Mouse (Mus musculus): ENCODE measurements at regions not wholly inside any gene's neighbourhood (a gene's known extent, or its start where the extent isn't known, plus 50 kb on each side); places are given as distances from the start of the nearest gene placed in this dataset.

DNA sequence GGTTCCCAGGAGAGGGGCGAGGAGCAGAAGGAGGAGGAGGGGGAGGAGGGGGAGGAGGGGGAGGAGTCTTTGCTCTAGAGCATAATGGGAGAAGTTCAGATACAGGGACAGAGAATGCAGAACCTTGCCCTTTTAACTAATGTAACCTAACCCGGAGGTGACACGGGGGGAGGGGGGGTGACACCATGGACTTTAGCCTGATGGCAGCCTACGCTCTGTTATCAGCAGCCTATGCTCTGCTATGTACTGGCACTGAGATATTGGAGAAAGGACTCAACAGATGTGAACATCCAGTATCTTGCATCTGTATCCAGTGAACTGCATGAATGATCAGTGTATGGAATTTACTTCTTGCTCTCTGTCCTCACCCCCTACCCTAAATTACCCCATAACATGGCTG, 77.7 kb upstream of the S1pr1 start:
- 73% methylated on average over 4 of the region's 4 CpGs for WGBS
- ATAC-seq (ENCODE audit: low FRiP score, low read depth): no peak; the same call in 1 of the 2 replicates
- no peaks in the 10 kb centered on the region for H3K36me3 ChIP-seq

DNA sequence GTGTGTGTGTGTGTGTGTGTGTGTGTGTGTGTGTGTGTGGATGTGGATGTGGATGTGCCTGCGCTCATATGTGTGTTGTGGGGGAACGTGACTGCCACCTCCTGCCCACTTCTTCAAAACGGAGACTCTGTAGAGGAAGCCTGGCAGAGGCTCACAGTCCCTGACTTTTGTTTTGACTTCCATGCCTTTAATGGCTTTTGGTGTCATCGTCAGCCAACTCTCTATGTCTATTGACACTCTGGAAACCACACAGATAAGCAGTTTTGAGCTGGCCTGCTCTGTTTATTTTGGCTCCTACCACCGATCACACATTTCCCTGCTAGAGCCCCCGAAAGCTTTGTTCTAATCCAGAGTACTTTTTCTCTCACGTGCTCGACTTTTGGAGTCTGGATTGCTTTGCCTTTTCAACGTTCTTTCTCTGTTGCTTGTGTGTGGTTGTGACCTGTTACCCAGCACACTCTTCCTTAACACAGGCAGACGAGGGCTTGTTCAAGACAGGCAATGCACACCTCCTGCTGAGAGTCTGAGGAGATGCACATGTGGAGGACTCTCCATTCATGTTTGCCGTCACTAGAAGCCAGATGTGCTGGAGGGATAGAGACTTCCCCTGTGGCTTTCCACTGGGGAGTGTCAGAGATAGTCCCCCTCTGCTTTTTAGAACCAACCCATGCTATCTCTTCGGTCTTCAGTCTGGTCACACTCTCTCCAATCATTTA, 78.6 kb upstream of the S1pr1 start:
- no peak for ATAC-seq (ENCODE audit: low FRiP score, low read depth)
- 58% methylated on average over 12 of the region's 12 CpGs for WGBS
- no peaks in the 10 kb centered on the region for H3K27me3 ChIP-seq

More for the DNA sequence above, 77.7 kb upstream of the S1pr1 start:
- Histone ChIP-seq H3K27ac (replicated peaks) (no peak overlapping the region), H3K4me3 (no peak overlapping the region), H3K4me2 (replicated peaks) (no peak overlapping the region), H3K9me3 (no peaks in the 10 kb centered on the region), H3K4me1 (no peaks in the 10 kb centered on the region), H3K27me3 (no peaks in the 10 kb centered on the region), H3K9ac (replicated peaks) (no peak overlapping the region)

GRCm38 (mm10) chr3:115799326-115799725, 84.5 kb upstream of the S1pr1 start:
- H3K4me3 ChIP-seq: no peak overlapping the region
- H3K9ac ChIP-seq (replicated peaks): no peak overlapping the region
- 92% methylated on average over 10 of the region's 10 CpGs for WGBS
- H3K9me3 ChIP-seq: no peaks in the 10 kb centered on the region
- H3K36me3 ChIP-seq: no peaks in the 10 kb centered on the region
- H3K27ac ChIP-seq (replicated peaks): no peak overlapping the region
- ATAC-seq (ENCODE audit: low FRiP score, low read depth): no peak
- no peak overlapping the region for H3K4me2 ChIP-seq (replicated peaks)
- no peaks in the 10 kb centered on the region for H3K27me3 ChIP-seq
- H3K4me1 ChIP-seq: no peaks in the 10 kb centered on the region

More for the DNA sequence above, 78.6 kb upstream of the S1pr1 start:
- no peak overlapping the region for H3K27ac ChIP-seq (replicated peaks)
- H3K9me3 ChIP-seq: no peaks in the 10 kb centered on the region
- no peak overlapping the region for H3K9ac ChIP-seq (replicated peaks)
- H3K36me3 ChIP-seq: no peaks in the 10 kb centered on the region
- no peaks in the 10 kb centered on the region for H3K4me1 ChIP-seq
- H3K4me3 ChIP-seq: no peak overlapping the region
- H3K4me2 ChIP-seq (replicated peaks): no peak overlapping the region

DNA sequence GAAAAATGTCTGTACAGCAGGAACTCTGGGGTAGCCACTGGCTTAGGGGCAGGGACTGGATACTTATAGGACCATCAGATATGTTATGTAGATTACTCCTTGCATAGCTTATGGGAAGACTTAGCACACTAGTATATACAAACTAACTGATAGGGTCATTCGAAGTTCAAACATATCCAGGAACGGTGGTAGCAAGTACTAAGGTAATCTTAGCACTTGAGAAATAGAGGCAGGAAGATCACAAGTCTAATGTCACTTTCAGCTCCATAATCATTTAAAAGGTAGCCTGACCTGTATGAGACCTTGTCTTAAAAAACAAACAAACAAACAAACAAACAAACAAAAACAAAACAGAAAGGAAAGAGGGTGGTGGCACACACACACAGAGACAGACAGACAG, 85.1 kb upstream of the S1pr1 start:
- WGBS: 81% methylated on average over 2 of the region's 2 CpGs
- no peak for ATAC-seq (ENCODE audit: low FRiP score, low read depth)

GRCm38 (mm10) chr3:115800873-115801272, 86.0 kb upstream of the S1pr1 start:
- no peak overlapping the region for H3K4me2 ChIP-seq (replicated peaks)
- no peaks in the 10 kb centered on the region for H3K9me3 ChIP-seq
- H3K27me3 ChIP-seq: no peaks in the 10 kb centered on the region
- no peak overlapping the region for H3K4me3 ChIP-seq
- no peak overlapping the region for H3K27ac ChIP-seq (replicated peaks)
- H3K9ac ChIP-seq (replicated peaks): no peak overlapping the region
- no peaks in the 10 kb centered on the region for H3K36me3 ChIP-seq
- H3K4me1 ChIP-seq: no peaks in the 10 kb centered on the region
- WGBS: 46% methylated on average over 5 of the region's 5 CpGs
- ATAC-seq (ENCODE audit: low FRiP score, low read depth): no peak

More for the DNA sequence above, 85.1 kb upstream of the S1pr1 start:
- Histone ChIP-seq H3K9ac (replicated peaks) (no peak overlapping the region), H3K4me1 (no peaks in the 10 kb centered on the region), H3K9me3 (no peaks in the 10 kb centered on the region), H3K27ac (replicated peaks) (no peak overlapping the region), H3K36me3 (no peaks in the 10 kb centered on the region), H3K27me3 (no peaks in the 10 kb centered on the region), H3K4me2 (replicated peaks) (no peak overlapping the region), H3K4me3 (no peak overlapping the region)

- WGBS: 85% methylated on average over 5 of the region's 5 CpGs
- H3K4me3 ChIP-seq: no peak overlapping the region
- no peaks in the 10 kb centered on the region for H3K36me3 ChIP-seq
- H3K9me3 ChIP-seq: no peaks in the 10 kb centered on the region
- no peaks in the 10 kb centered on the region for H3K27me3 ChIP-seq
- ATAC-seq (ENCODE audit: low FRiP score, low read depth): no peak
- H3K4me1 ChIP-seq: no peaks in the 10 kb centered on the region
- no peak overlapping the region for H3K27ac ChIP-seq (replicated peaks)
- H3K9ac ChIP-seq (replicated peaks): no peak overlapping the region
- no peak overlapping the region for H3K4me2 ChIP-seq (replicated peaks)
Observed at GRCm38 (mm10) chr3:115801581-115802200, 85.9 kb upstream of the Dph5 start.

GRCm38 (mm10) chr3:115804616-115805015, 83.0 kb upstream of the Dph5 start:
- WGBS: 82% methylated on average over 3 of the region's 3 CpGs
- Histone ChIP-seq H3K27me3 (no peaks in the 10 kb centered on the region), H3K9ac (replicated peaks) (no peak overlapping the region), H3K4me2 (replicated peaks) (no peak overlapping the region), H3K27ac (replicated peaks) (no peak overlapping the region), H3K4me1 (no peaks in the 10 kb centered on the region), H3K36me3 (no peaks in the 10 kb centered on the region), H3K9me3 (no peaks in the 10 kb centered on the region), H3K4me3 (no peak overlapping the region)
- ATAC-seq (ENCODE audit: low FRiP score, low read depth): no peak

GRCm38 (mm10) chr3:115807032-115807431, 80.6 kb upstream of the Dph5 start:
- no peak overlapping the region for H3K4me2 ChIP-seq (replicated peaks)
- no peaks in the 10 kb centered on the region for H3K4me1 ChIP-seq
- no peak overlapping the region for H3K27ac ChIP-seq (replicated peaks)
- no peaks in the 10 kb centered on the region for H3K27me3 ChIP-seq
- ATAC-seq (ENCODE audit: low FRiP score, low read depth): no peak
- H3K9ac ChIP-seq (replicated peaks): no peak overlapping the region
- no peaks in the 10 kb centered on the region for H3K9me3 ChIP-seq
- H3K36me3 ChIP-seq: no peaks in the 10 kb centered on the region
- WGBS: 84% methylated on average over 3 of the region's 3 CpGs
- H3K4me3 ChIP-seq: no peak overlapping the region

DNA sequence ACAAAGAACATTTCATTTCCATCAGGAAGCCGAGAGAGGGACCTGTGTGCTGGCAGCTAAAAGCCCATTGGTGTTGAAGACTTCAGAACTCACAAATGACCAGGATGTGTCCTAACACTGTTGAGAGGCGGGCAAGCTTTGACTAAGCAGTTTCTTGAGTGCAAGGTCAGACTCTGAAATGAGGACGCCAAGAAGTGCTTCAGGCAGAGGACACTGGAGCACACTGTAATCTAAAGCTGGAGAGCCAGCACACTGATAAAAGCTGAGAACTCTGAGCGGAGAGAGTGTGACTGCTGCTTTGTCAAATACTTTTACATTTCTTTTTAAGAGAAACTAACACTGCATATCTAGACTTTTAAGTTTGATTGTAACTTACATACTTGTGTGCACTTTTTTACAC, 72.5 kb upstream of the Dph5 start:
- no peak for ATAC-seq (ENCODE audit: low FRiP score, low read depth)
- Histone ChIP-seq H3K4me1 (no peaks in the 10 kb centered on the region), H3K27me3 (no peaks in the 10 kb centered on the region), H3K36me3 (no peaks in the 10 kb centered on the region), H3K9me3 (no peaks in the 10 kb centered on the region), H3K27ac (replicated peaks) (no peak overlapping the region), H3K4me3 (no peak overlapping the region), H3K9ac (replicated peaks) (no peak overlapping the region), H3K4me2 (replicated peaks) (no peak overlapping the region)
- 82% methylated on average over 4 of the region's 4 CpGs for WGBS

- ATAC-seq (ENCODE audit: low FRiP score, low read depth): no peak
Observed at GRCm38 (mm10) chr3:115815571-115816156, 72.0 kb upstream of the Dph5 start.

DNA sequence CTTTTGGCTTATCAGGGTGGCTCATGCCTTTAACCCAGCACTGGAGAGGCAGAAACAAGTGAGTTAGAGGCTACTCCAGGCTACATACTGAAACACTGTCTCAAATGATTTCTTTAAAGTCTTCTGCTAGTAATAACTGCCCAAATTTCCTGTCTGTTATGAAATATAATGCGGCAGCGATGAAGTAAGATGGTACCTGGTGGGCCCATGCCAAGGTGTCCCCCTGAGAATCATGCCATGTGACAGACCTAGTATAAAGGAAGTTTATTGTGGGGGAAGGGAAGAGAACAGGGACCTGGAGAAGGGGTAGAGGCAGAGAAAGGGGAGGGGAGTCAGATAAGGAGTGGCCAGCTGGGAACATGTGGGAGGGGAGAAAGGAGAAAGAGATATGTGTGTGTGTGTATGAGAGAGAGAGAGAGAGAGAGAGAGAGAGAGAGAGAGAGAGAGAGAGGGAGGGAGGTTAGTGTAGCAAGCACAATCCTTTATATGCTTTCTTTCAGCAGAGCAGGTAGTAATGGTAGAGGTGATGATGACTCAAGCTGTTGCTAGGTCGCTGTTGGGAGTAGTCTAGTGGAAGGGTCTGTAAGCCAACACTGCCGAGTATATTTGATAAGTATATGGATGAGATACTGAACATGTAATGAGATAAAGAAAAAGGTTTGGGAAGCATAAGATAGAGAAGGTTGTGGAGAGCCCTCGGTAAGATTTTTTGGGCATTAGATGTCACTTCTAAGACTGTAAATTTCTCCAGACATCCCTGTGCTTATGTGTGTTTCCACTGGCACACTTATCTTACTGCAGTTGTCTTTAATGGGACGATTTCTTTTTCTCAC, 71.1 kb upstream of the Dph5 start:
- H3K27ac ChIP-seq (replicated peaks): no peak overlapping the region
- H3K4me3 ChIP-seq: no peak overlapping the region
- ATAC-seq (ENCODE audit: low FRiP score, low read depth): no peak
- H3K27me3 ChIP-seq: no peaks in the 10 kb centered on the region
- no peaks in the 10 kb centered on the region for H3K36me3 ChIP-seq
- no peak overlapping the region for H3K4me2 ChIP-seq (replicated peaks)
- H3K4me1 ChIP-seq: no peaks in the 10 kb centered on the region
- no peak overlapping the region for H3K9ac ChIP-seq (replicated peaks)
- 89% methylated on average over 6 of the region's 6 CpGs for WGBS
- H3K9me3 ChIP-seq: no peaks in the 10 kb centered on the region

More at GRCm38 (mm10) chr3:115815571-115816156, 72.0 kb upstream of the Dph5 start:
- H3K36me3 ChIP-seq: no peaks in the 10 kb centered on the region
- no peak overlapping the region for H3K9ac ChIP-seq (replicated peaks)
- no peaks in the 10 kb centered on the region for H3K9me3 ChIP-seq
- H3K4me3 ChIP-seq: no peak overlapping the region
- H3K27me3 ChIP-seq: no peaks in the 10 kb centered on the region
- H3K27ac ChIP-seq (replicated peaks): no peak overlapping the region
- no peak overlapping the region for H3K4me2 ChIP-seq (replicated peaks)
- WGBS: 85% methylated on average over 12 of the region's 12 CpGs
- H3K4me1 ChIP-seq: no peaks in the 10 kb centered on the region

- Histone ChIP-seq H3K4me2 (replicated peaks) (no peak overlapping the region), H3K27ac (replicated peaks) (no peak overlapping the region), H3K27me3 (no peaks in the 10 kb centered on the region), H3K36me3 (no peaks in the 10 kb centered on the region), H3K9me3 (no peaks in the 10 kb centered on the region), H3K4me3 (no peak overlapping the region), H3K4me1 (no peaks in the 10 kb centered on the region), H3K9ac (replicated peaks) (no peak overlapping the region)
- 87% methylated on average over 5 of the region's 5 CpGs for WGBS
- no peak for ATAC-seq (ENCODE audit: low FRiP score, low read depth)
Observed at GRCm38 (mm10) chr3:115817771-115818170, 69.9 kb upstream of the Dph5 start.

Measured in midbrain, embryonic 12.5 days (tissue).